Mouse (Mus musculus): ENCODE data around the gene Lao1.

GRCm38 (mm10) chr4:118973281-118973680 is 11.9 kb downstream of the Lao1 start:
- no peak for TF ChIP-seq CTCF (conservative IDR thresholded peaks at IDR 0.05; ENCODE audit: low read length)
- no peak for TF ChIP-seq POU5F1 (IDR thresholded peaks at IDR 0.05; ENCODE audit: borderline replicate concordance, low read length)

Data from E14TG2a.4 (cell line).